Mouse (Mus musculus) frontal cortex, postnatal 36 days (tissue): ENCODE data around the gene Rhox4a.
"Not testable (repeated sequence)": the region's sequence is repeated elsewhere in the genome, so short reads cannot be mapped to it uniquely, and the experiment has no call there.

Source experiments
- DNase-seq, 2 experiments: peaks; one replicate each; pipeline ENCODE4 v3.0.0; 2022; ENCODE audit warnings: low spot score in 2 of 2

Rhox4a gene

DNA sequence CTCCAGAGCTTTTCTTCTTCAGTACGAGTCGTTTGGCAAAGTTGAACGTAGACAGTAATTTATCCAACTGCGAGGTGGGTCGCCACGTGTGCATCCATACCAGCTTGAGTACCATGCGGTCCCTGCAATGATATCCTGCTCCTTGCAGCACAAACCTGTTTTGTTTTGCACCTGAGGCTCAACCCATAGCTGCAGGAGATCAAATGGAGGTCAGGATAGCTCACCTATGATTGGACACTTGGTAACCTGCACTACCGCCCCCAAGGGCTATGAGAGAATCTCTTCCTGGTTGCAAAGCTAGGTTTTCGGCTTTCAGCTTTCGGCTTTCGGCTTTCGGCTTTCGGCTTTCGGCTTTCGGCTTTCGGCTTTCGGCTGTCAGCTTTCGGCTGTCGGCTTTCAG, at the start of gene Rhox4a:
TSS of gene Rhox4a (plus strand) at position 301 of the 400 bp plus-strand sequence.
- not testable (repeated sequence) for DNase-seq

DNA sequence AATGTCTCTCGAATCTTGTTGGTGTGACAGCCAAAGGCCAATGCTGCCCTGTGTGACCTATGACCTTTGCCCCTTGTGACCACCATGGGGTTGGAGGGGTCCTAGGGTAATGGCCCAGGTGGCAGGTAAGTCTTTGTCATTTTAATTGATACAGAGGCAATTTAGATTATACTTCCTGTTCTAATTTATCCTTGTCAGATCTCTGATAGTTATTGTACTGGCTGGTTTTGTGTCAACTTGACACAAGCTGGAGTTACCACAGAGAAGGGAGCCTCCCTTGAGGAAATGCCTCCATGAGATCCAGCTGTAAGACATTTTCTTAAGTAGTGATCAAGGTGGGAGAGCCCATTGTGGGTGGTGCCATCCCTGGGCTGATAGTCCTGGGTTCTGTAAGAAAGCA, 43.0 kb upstream of the Rhox4a start, which contains the start of gene Rhox1:
TSS of gene Rhox1 (minus strand) at position 101 of the 400 bp plus-strand sequence.
- DNase-seq = not testable (repeated sequence)

GRCm38 (mm10) chrX:37244676-37245075, 20.5 kb upstream of the Rhox4a start, which contains the start of gene Rhox2a:
Rhox2a (plus strand) TSS chrX:37244976.
- not testable (repeated sequence) for DNase-seq

DNA sequence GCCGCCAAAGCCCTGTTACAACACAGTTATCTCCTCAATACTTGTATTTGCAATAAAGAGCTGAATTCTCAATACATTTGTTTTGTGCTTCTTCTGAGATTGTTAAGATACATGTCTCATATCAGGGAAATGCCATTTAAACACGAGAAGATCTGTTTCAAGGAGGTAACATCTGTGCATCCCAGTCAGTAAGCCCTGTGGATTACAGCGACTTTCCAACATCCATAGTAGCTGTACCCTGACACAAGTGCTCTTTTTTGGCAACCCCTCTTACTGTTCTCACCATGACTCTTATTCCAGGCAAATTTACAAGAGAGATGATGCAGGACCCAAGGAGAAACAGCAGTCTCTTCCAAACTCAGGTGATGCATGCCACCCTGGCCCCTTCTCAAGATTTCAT, 15.5 kb upstream of the Rhox4a start, which contains the start of gene Rhox3a:
TSS of gene Rhox3a (plus strand) at position 301 of the 400 bp plus-strand sequence.
- not testable (repeated sequence) for DNase-seq
